Mouse (Mus musculus) stomach, postnatal 0 days (tissue): ENCODE results near the gene Pdzd4.

ENCODE experiments used
- CTCF ChIP-seq: IDR thresholded peaks from 2 replicates; pipeline ENCODE4 v1.5.1; 2016; ENCODE audit warnings: antibody characterized with exemption, low read depth, mild to moderate bottlenecking, moderate library complexity
- EP300 ChIP-seq: optimal IDR thresholded peaks from 2 replicates; pipeline ENCODE3; 2016; ENCODE audit warnings: antibody characterized with exemption

GRCm38 (mm10) chrX:73756334-73757140 lies 68.2 kb downstream of the Pdzd4 start, which contains the start of gene Plxnb3:
- no peak for TF ChIP-seq EP300
- TF ChIP-seq CTCF = no peak
